Mouse (Mus musculus): ENCODE results near the gene Dspp. TPM values are rescaled to one million over a fixed set of nuclear protein-coding genes. Genes with fewer than 3 reads are reported as not detected.

The Dspp gene
- polyA plus RNA-seq, 1 experiment from 2014 or later: 0.03 TPM

- Histone ChIP-seq H3K27me3 (no peaks in the 10 kb centered on the region), H3K27ac (no peak overlapping the region), H3K4me1 (no peaks in the 10 kb centered on the region), H3K4me3 (no peak overlapping the region), H3K4me2 (replicated peaks) (no peak overlapping the region), H3K36me3 (no peaks in the 10 kb centered on the region), H3K9ac (no peak overlapping the region), H3K9me3 (no peaks in the 10 kb centered on the region)
- ATAC-seq (ENCODE audit: low FRiP score, low read depth): no peak
- WGBS: 85% methylated on average over 6 of the region's 6 CpGs
These were observed 20.3 kb upstream of the Dspp start for GRCm38 (mm10) chr5:104150196-104150595.

GRCm38 (mm10) chr5:104157701-104158100 lies 12.8 kb upstream of the Dspp start:
- Histone ChIP-seq H3K9me3 (no peaks in the 10 kb centered on the region; the same call in 1 of the 2 replicates), H3K4me2 (replicated peaks) (no peak overlapping the region), H3K27ac (no peak overlapping the region), H3K9ac (no peak overlapping the region), H3K4me1 (no peaks in the 10 kb centered on the region), H3K4me3 (no peak overlapping the region), H3K36me3 (no peaks in the 10 kb centered on the region), H3K27me3 (no peaks in the 10 kb centered on the region)
- 88% methylated on average over 7 of the region's 7 CpGs for WGBS
- ATAC-seq (ENCODE audit: low FRiP score, low read depth): no peak

- H3K4me1 ChIP-seq: no peaks in the 10 kb centered on the region
- no peak overlapping the region for H3K9ac ChIP-seq
- no peaks in the 10 kb centered on the region; the same call in 1 of the 2 replicates for H3K9me3 ChIP-seq
- WGBS: 82% methylated on average over 7 of the region's 7 CpGs
- H3K36me3 ChIP-seq: no peaks in the 10 kb centered on the region
- ATAC-seq (ENCODE audit: low FRiP score, low read depth): no peak
- no peak overlapping the region for H3K27ac ChIP-seq
- no peak overlapping the region for H3K4me2 ChIP-seq (replicated peaks)
- no peak overlapping the region for H3K4me3 ChIP-seq
- no peaks in the 10 kb centered on the region for H3K27me3 ChIP-seq
These were observed 12.0 kb upstream of the Dspp start for GRCm38 (mm10) chr5:104158332-104159052.

- Histone ChIP-seq H3K27me3 (no peaks in the 10 kb centered on the region), H3K27ac (no peak overlapping the region), H3K36me3 (no peaks in the 10 kb centered on the region), H3K4me3 (no peak overlapping the region), H3K4me1 (peaks cover 4% of the 10 kb centered on the region; the same call in 1 of the 2 replicates), H3K9ac (no peak overlapping the region), H3K9me3 (no peaks in the 10 kb centered on the region; the same call in 1 of the 2 replicates), H3K4me2 (replicated peaks) (no peak overlapping the region)
- WGBS: 83% methylated on average over 3 of the region's 3 CpGs
- ATAC-seq (ENCODE audit: low FRiP score, low read depth): no peak
These were observed 9.9 kb upstream of the Dspp start for GRCm38 (mm10) chr5:104160581-104160980.

- 68% methylated on average over 1 of the region's 1 CpGs for WGBS
- Histone ChIP-seq H3K9me3 (no peaks in the 10 kb centered on the region; the same call in 1 of the 2 replicates), H3K9ac (no peak overlapping the region), H3K27me3 (no peaks in the 10 kb centered on the region), H3K36me3 (no peaks in the 10 kb centered on the region), H3K4me1 (peaks cover 4% of the 10 kb centered on the region; the same call in 1 of the 2 replicates), H3K27ac (no peak overlapping the region), H3K4me2 (replicated peaks) (no peak overlapping the region), H3K4me3 (no peak overlapping the region)
- ATAC-seq (ENCODE audit: low FRiP score, low read depth): no peak
These were observed 9.1 kb upstream of the Dspp start for GRCm38 (mm10) chr5:104161390-104161789.

GRCm38 (mm10) chr5:104163536-104163935 lies 7.0 kb upstream of the Dspp start:
- 32% methylated on average over 4 of the region's 4 CpGs for WGBS
- ATAC-seq (ENCODE audit: low FRiP score, low read depth): no peak
- H3K27ac ChIP-seq: no peak overlapping the region

GRCm38 (mm10) chr5:104173094-104173493 lies 2.6 kb downstream of the Dspp start:
- Histone ChIP-seq H3K4me3 (no peak overlapping the region), H3K36me3 (no peaks in the 10 kb centered on the region), H3K4me2 (replicated peaks) (no peak overlapping the region), H3K9ac (no peak overlapping the region), H3K27ac (no peak overlapping the region), H3K27me3 (0 out of 2 replicates have a peak, but pooled peaks cover 3% of the 10 kb centered on the region), H3K4me1 (no peaks in the 10 kb centered on the region), H3K9me3 (no peaks in the 10 kb centered on the region)
- ATAC-seq (ENCODE audit: low FRiP score, low read depth): no peak
- WGBS: 83% methylated on average over 6 of the region's 6 CpGs

More at GRCm38 (mm10) chr5:104163536-104163935, 7.0 kb upstream of the Dspp start:
- Histone ChIP-seq H3K27me3 (no peaks in the 10 kb centered on the region), H3K4me3 (no peak overlapping the region), H3K36me3 (no peaks in the 10 kb centered on the region), H3K4me1 (peaks cover 4% of the 10 kb centered on the region; the same call in 1 of the 2 replicates), H3K9ac (no peak overlapping the region), H3K9me3 (no peaks in the 10 kb centered on the region), H3K4me2 (replicated peaks) (no peak overlapping the region)

- Histone ChIP-seq H3K9me3 (no peaks in the 10 kb centered on the region), H3K4me3 (no peak overlapping the region), H3K36me3 (no peaks in the 10 kb centered on the region), H3K27ac (no peak overlapping the region), H3K4me1 (no peaks in the 10 kb centered on the region), H3K9ac (no peak overlapping the region), H3K27me3 (no peaks in the 10 kb centered on the region), H3K4me2 (replicated peaks) (no peak overlapping the region)
- WGBS: 66% methylated on average over 1 of the region's 1 CpGs
- no peak for ATAC-seq (ENCODE audit: low FRiP score, low read depth)
These were observed 13.2 kb downstream of the Dspp start for GRCm38 (mm10) chr5:104183743-104184142.

GRCm38 (mm10) chr5:104187281-104187680 lies 16.8 kb downstream of the Dspp start:
- 80% methylated on average over 3 of the region's 3 CpGs for WGBS
- no peak for ATAC-seq (ENCODE audit: low FRiP score, low read depth)
- no peak overlapping the region for H3K27ac ChIP-seq
- 0 out of 2 replicates have a peak, but pooled peaks cover 2% of the 10 kb centered on the region for H3K9me3 ChIP-seq
- H3K4me2 ChIP-seq (replicated peaks): no peak overlapping the region
- no peaks in the 10 kb centered on the region for H3K27me3 ChIP-seq
- H3K36me3 ChIP-seq: no peaks in the 10 kb centered on the region
- H3K4me3 ChIP-seq: no peak overlapping the region
- H3K4me1 ChIP-seq: no peaks in the 10 kb centered on the region
- no peak overlapping the region for H3K9ac ChIP-seq

GRCm38 (mm10) chr5:104195086-104195485 lies 24.6 kb downstream of the Dspp start:
- no peak overlapping the region for H3K4me3 ChIP-seq
- H3K27me3 ChIP-seq: no peaks in the 10 kb centered on the region
- no peak for ATAC-seq (ENCODE audit: low FRiP score, low read depth)
- no peaks in the 10 kb centered on the region for H3K4me1 ChIP-seq
- 100% methylated on average over 1 of the region's 1 CpGs for WGBS
- no peak overlapping the region for H3K27ac ChIP-seq
- no peak overlapping the region for H3K4me2 ChIP-seq (replicated peaks)
- no peaks in the 10 kb centered on the region for H3K36me3 ChIP-seq
- no peak overlapping the region for H3K9ac ChIP-seq
- 0 out of 2 replicates have a peak, but pooled peaks cover 3% of the 10 kb centered on the region for H3K9me3 ChIP-seq

GRCm38 (mm10) chr5:104201153-104201950 lies 30.8 kb downstream of the Dspp start:
- no peak for ATAC-seq (ENCODE audit: low FRiP score, low read depth)

GRCm38 (mm10) chr5:104202351-104202750 lies 31.8 kb downstream of the Dspp start, which contains the start of gene Dmp1:
TSS of gene Dmp1 (plus strand) at chr5:104202613.
- Histone ChIP-seq H3K9ac (no peak within 1 kb of the TSS), H3K4me1 (no peaks in the 10 kb centered on the region), H3K36me3 (no peaks in the 10 kb centered on the region), H3K9me3 (no peaks in the 10 kb centered on the region), H3K4me3 (no peak within 1 kb of the TSS), H3K27ac (no peak within 1 kb of the TSS), H3K4me2 (replicated peaks) (no peak within 1 kb of the TSS), H3K27me3 (no peaks in the 10 kb centered on the region)
- peak; percentile 48; the same call in 1 of the 2 replicates for ATAC-seq (ENCODE audit: low FRiP score, low read depth)
- WGBS: 66% methylated on average over 5 of the region's 5 CpGs

More at GRCm38 (mm10) chr5:104201153-104201950, 30.8 kb downstream of the Dspp start:
- Histone ChIP-seq H3K9ac (no peak overlapping the region), H3K27me3 (no peaks in the 10 kb centered on the region), H3K4me3 (no peak overlapping the region), H3K4me2 (replicated peaks) (no peak overlapping the region), H3K4me1 (no peaks in the 10 kb centered on the region), H3K27ac (no peak overlapping the region), H3K36me3 (no peaks in the 10 kb centered on the region), H3K9me3 (no peaks in the 10 kb centered on the region)
- WGBS: 87% methylated on average over 12 of the region's 12 CpGs
